ENCODE assay signal across 8 mouse cellular contexts in genomic region chr8:13623911-13624421, GRCm38 (mm10). TPM values are rescaled to one million over a fixed set of nuclear protein-coding genes. Genes with fewer than 3 reads are reported as not detected.
DNase-seq lines count a peak whose midpoint lies in the region; ATAC-seq and TF ChIP-seq lines count a peak whose summit lies in the region.

No protein-coding gene starts in this region.

- peak; percentile 60 for DNase-seq in cerebellum, adult 9-11 months
- DNase-seq in cerebellum, adult 11 months = no peak
- DNase-seq in adrenal gland, postnatal 36 days = peak; percentile 17 to 58
- DNase-seq in gastrocnemius, postnatal 25 days = peak; percentile 80
- peak; percentile 28 for DNase-seq in hindbrain, postnatal 0 days (ENCODE audit: low spot score)
- DNase-seq in lung, postnatal 4 days = peak; percentile 62 to 70
- DNase-seq in retina, postnatal 1 day = peak; percentile 43
- DNase-seq in frontal cortex, postnatal 36 days (ENCODE audit: low spot score in 2 of 2) = no peak

- no peak overlapping the region; the same call in 1 of the 2 replicates for H3K9ac ChIP-seq in hindbrain, postnatal 0 days (replicated peaks; ENCODE audit: low read length)

- H3K9me3 ChIP-seq in hindbrain, postnatal 0 days (ENCODE audit: low read length) = no peaks in the 10 kb centered on the region

- ATAC-seq in hindbrain, postnatal 0 days = peak; percentile 66

- WGBS in hindbrain, postnatal 0 days = 21% methylated on average over 10 of the region's 10 CpGs

- no peak overlapping the region for H3K4me3 ChIP-seq in hindbrain, postnatal 0 days (ENCODE audit: low read length)

- no peak for TF ChIP-seq CTCF in hindbrain, postnatal 0 days (IDR thresholded peaks at IDR 0.05; ENCODE audit: low read depth)

- peak overlapping the region; percentile 89 for H3K27ac ChIP-seq in hindbrain, postnatal 0 days

- H3K36me3 ChIP-seq in hindbrain, postnatal 0 days (ENCODE audit: insufficient read depth, low read length) = peaks cover 4% of the 10 kb centered on the region; the same call in 1 of the 2 replicates

- H3K4me1 ChIP-seq in hindbrain, postnatal 0 days (ENCODE audit: insufficient read depth, low read length) = peaks cover 30% of the 10 kb centered on the region

- H3K4me2 ChIP-seq in hindbrain, postnatal 0 days (ENCODE audit: low read depth, low read length) = no peak overlapping the region

- H3K27me3 ChIP-seq in hindbrain, postnatal 0 days (ENCODE audit: insufficient read depth, low read length) = no peaks in the 10 kb centered on the region

RNA-seq across cellular contexts. Expression of gene Rasa3, which starts 53.4 kb away (rescaled TPM):
- total RNA-seq in adrenal gland, postnatal 36 days (2021) = 10 to 100 TPM; 34.5 to 64.0 TPM
- 1 to 10 TPM; 8.4 to 9.4 TPM for total RNA-seq in gastrocnemius, postnatal 25 days (2021)
- 84.7 and 85.2 TPM in 2 replicates for total RNA-seq in hindbrain, postnatal 0 days (2014; rRNA removed)
- polyA plus RNA-seq in hindbrain, postnatal 0 days (2015; fragmentation: Nextera tagmentation; extraction: Ambion mirVana) = 29.4 and 33.5 TPM in 2 replicates

Comparison
In these comparisons a context has a peak if more than half of its experiments do, and no peak if none do; other contexts are left out.
1. DNase-seq: peak in cerebellum, adult 9-11 months (single experiment), adrenal gland, postnatal 36 days (2 of 2), gastrocnemius, postnatal 25 days (single experiment), hindbrain, postnatal 0 days (single experiment), lung, postnatal 4 days (2 of 2) and retina, postnatal 1 day (single experiment); none in cerebellum, adult 11 months (single experiment) and frontal cortex, postnatal 36 days (0 of 2).